Mouse (Mus musculus) small intestine, adult 2 months (tissue): ENCODE measurements around the gene Hba-a1. TPM values are rescaled to one million over a fixed set of nuclear protein-coding genes. Genes with fewer than 3 reads are reported as not detected.

Experiments used
- H3K27ac ChIP-seq: fragments of 200-500 bp; 2 replicates; pipeline ENCODE4 v1.5.1; 2012; ENCODE audit warnings: low read depth, low read length, control low read depth, inconsistent platforms; ENCODE audit not compliant: insufficient read depth
- H3K27me3 ChIP-seq: fragments of 200-500 bp; 2 replicates; pipeline ENCODE4 v1.6.1; 2012; ENCODE audit warnings: mild to moderate bottlenecking, moderate library complexity, low read length, inconsistent platforms; ENCODE audit not compliant: control insufficient read depth, insufficient read depth
- H3K36me3 ChIP-seq: fragments of 200-500 bp; 2 replicates; pipeline ENCODE4 v1.6.1; 2012; ENCODE audit warnings: mild to moderate bottlenecking, low read length, control low read depth, inconsistent platforms; ENCODE audit not compliant: control insufficient read depth, insufficient read depth
- H3K4me1 ChIP-seq: fragments of 200-500 bp; 2 replicates; pipeline ENCODE4 v1.6.1; 2012; ENCODE audit warnings: low read length, inconsistent platforms, mixed read lengths; ENCODE audit not compliant: control insufficient read depth, insufficient read depth, insufficient read length
- H3K4me3 ChIP-seq: fragments of 200-500 bp; 2 replicates; pipeline ENCODE4 v1.5.1; 2012; ENCODE audit warnings: low read depth, mild to moderate bottlenecking, control low read depth, inconsistent platforms, low read length, moderate library complexity
- CTCF ChIP-seq: fragments of 200-500 bp; IDR thresholded peaks from 2 replicates; pipeline ENCODE4 v1.5.1; 2012; ENCODE audit warnings: low read depth, mild to moderate bottlenecking, control low read depth, inconsistent platforms, low read length, moderate library complexity, mixed read lengths; ENCODE audit not compliant: insufficient replicate concordance, insufficient read length; ENCODE audit errors: extremely low read depth
- POLR2A ChIP-seq: fragments of 200-500 bp; IDR thresholded peaks from 2 replicates; pipeline ENCODE4 v1.6.1; 2012; ENCODE audit warnings: low read depth, mild to moderate bottlenecking, control low read depth, inconsistent platforms, low read length, moderate library complexity
- WGBS: fragments of 180-500 bp; shearing (Covaris S2); methylation state at CpG from one replicate; pipeline ENCODE4 v1.1.7; 2018; 5-methylcytosine and 5-hydroxymethylcytosine counted together
- polyA plus RNA-seq: library from polyadenylated mRNA; depleted of rRNA; stranded (reverse); fragments of >200 nt; gene quantifications from 2 replicates; pipeline ENCODE4 v1.2.3, GENCODE M21; 2012

Hba-a1 gene
- polyA plus RNA-seq, 1 experiment: 70.6 TPM

DNA sequence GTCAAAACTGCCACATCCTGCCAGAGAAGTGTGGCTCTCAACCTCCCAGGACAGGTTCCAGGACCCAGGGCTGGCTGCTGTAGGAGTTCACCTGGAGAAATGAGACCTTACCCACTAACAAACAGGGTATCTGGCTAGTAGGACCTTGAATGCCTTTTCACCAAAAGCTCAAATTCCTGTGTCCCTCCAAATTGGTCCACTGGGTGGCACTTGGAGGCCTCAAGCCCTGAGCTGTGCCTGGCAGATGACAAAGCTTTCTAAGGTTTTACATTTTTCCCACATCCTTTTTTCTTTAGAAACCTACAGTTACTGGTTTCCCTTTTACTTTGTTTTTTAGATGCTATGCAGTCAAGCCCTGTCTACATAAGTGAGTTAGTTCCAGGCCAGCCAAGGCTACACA, 36.2 kb upstream of the Hba-a1 start:
- Histone ChIP-seq H3K27me3 (no peaks in the 10 kb centered on the region), H3K27ac (no peak overlapping the region), H3K4me1 (no peaks in the 10 kb centered on the region; the same call in 1 of the 2 replicates), H3K4me3 (no peak overlapping the region), H3K36me3 (peaks cover 26% of the 10 kb centered on the region)
- peak; percentile 6; the same call in 1 of the 2 replicates for TF ChIP-seq CTCF
- TF ChIP-seq POLR2A: no peak

DNA sequence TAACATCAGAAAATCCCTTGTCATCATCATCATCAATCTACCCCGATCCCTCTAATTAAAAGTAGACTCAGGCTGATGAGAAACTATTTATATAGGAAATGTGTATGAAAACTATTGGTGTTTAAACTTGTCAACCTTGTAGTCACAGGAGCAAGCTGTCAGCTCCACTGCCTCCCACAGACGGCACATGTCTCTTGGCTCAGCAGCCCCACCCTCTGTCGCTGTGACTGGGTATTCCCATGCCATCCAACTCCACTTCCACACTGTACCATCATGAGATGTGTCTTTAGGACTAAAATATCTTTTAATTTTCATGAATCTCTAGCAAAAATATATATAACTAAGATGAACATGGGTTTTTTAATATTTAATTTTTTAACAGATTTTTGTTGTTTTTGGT, 35.0 kb upstream of the Hba-a1 start:
- no peaks in the 10 kb centered on the region for H3K27me3 ChIP-seq
- no peak overlapping the region for H3K27ac ChIP-seq
- H3K36me3 ChIP-seq: peaks cover 29% of the 10 kb centered on the region
- no peak for TF ChIP-seq CTCF
- no peak for TF ChIP-seq POLR2A
- no peak overlapping the region for H3K4me3 ChIP-seq
- WGBS: 88% methylated on average over 3 of the region's 3 CpGs
- H3K4me1 ChIP-seq: no peaks in the 10 kb centered on the region; the same call in 1 of the 2 replicates

DNA sequence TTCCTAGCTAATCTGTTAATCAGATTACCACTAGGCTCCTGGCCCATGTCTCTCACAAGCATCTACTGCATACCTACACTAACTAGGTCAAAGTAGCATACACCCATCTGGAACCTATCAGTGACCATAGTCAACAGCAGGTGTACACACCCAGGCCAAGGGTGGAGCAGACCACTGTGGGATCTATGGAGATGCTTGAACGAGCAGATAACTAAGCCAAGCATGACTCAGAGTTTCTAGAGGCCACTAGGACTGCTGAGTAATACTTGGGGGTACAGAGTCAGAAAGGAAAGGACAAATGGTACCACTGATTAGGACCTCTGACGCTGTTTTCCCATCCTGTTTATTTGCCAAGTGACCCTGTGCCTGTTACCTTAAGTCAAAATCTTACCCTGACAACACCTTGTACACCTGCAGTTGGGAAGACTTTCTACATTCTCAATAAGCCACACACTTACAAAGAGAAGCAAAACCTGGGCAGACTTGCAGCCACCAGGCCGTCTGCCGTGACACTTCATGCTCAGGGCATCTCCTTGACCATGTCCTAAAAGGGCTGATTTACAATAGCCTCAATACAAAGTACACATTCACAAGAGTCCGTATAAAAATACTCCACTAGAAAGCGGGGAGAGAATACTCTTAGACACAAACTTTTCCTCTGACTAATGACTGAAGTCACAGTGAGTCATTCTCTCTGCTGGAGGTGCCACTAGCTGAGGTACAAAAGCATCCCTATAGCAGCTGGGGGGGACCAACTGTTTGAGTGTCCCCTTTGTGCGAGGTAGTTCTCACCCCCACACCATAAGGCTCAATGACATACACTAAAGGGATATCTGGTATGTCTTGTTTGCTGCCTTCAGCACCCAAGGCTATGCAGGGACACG, 32.2 kb upstream of the Hba-a1 start:
- Histone ChIP-seq H3K4me1 (no peaks in the 10 kb centered on the region), H3K27ac (no peak overlapping the region), H3K4me3 (no peak overlapping the region), H3K27me3 (no peaks in the 10 kb centered on the region), H3K36me3 (peaks cover 17% of the 10 kb centered on the region)
- TF ChIP-seq CTCF (no peak), POLR2A (no peak)
- 79% methylated on average over 8 of the region's 8 CpGs for WGBS

DNA sequence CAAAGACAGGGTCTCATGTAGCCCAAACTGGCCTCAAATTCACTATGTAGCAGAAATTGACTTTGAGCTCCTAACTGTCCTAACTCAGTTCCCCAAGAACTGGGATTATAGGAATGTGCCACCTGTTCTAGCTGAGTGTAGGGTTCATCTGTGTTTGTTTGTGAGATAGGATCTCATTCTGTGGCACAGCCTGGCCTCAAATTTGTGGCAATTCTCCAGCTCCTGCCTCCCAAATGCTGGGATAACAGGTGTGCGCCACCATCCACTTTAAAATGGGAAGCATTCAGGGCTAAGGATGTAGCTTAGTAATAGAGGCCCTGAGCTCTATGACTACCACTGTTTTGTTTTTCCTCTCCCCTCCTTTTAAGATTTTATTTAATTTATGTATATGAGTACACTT, 30.2 kb upstream of the Hba-a1 start:
- no peak for TF ChIP-seq CTCF
- no peak for TF ChIP-seq POLR2A
- no peak overlapping the region for H3K4me3 ChIP-seq
- no peaks in the 10 kb centered on the region for H3K27me3 ChIP-seq
- H3K27ac ChIP-seq: no peak overlapping the region
- peaks cover 11% of the 10 kb centered on the region for H3K36me3 ChIP-seq
- no peaks in the 10 kb centered on the region for H3K4me1 ChIP-seq
- 97% methylated on average over 1 of the region's 1 CpGs for WGBS

DNA sequence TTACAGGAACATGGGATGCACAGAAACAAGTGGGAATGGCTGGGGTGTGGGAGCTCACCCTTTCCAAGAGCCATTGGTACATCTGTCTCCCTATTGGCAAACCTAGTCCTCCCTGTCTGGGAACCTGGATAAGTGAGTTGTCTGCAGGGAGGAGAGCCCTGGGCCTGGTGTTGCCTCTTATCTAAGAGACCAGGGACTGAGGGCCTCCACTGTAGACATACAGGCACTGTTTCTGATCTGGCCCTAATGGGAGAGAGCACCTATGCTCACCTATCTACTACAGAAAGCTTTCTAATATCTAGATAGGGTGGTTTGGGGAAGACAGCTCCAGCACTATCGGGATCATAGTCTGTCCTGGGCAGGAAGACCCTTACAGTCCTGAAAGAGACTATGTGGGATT, 27.2 kb upstream of the Hba-a1 start:
- Histone ChIP-seq H3K27me3 (no peaks in the 10 kb centered on the region), H3K4me1 (no peaks in the 10 kb centered on the region), H3K4me3 (no peak overlapping the region), H3K27ac (no peak overlapping the region), H3K36me3 (peaks cover 13% of the 10 kb centered on the region; the same call in 1 of the 2 replicates)
- WGBS: 98% methylated on average over 1 of the region's 1 CpGs
- TF ChIP-seq POLR2A (no peak), CTCF (no peak)

DNA sequence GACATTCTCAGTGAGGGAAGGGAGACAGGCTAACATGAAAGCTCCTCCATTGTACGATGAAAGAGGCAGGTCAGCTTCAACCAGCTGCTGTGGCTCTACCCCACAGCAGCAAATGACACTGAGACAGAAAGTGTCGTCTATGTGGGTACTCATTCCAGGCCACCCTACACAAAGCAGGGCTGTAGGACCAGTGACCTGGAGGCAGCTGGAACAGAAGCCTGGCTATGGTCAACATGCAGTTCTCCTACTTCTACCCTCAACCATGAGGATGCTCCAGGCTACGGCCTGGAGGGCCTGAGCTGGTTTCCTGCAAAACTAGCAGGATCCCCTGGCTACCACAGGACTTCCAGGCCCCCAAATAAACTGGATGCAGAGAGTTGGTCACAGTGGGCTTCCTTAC, 26.7 kb upstream of the Hba-a1 start:
- WGBS: 92% methylated on average over 3 of the region's 3 CpGs
- TF ChIP-seq CTCF (no peak), POLR2A (no peak)
- Histone ChIP-seq H3K27me3 (no peaks in the 10 kb centered on the region), H3K4me1 (no peaks in the 10 kb centered on the region), H3K27ac (no peak overlapping the region), H3K36me3 (peaks cover 13% of the 10 kb centered on the region; the same call in 1 of the 2 replicates), H3K4me3 (no peak overlapping the region)

DNA sequence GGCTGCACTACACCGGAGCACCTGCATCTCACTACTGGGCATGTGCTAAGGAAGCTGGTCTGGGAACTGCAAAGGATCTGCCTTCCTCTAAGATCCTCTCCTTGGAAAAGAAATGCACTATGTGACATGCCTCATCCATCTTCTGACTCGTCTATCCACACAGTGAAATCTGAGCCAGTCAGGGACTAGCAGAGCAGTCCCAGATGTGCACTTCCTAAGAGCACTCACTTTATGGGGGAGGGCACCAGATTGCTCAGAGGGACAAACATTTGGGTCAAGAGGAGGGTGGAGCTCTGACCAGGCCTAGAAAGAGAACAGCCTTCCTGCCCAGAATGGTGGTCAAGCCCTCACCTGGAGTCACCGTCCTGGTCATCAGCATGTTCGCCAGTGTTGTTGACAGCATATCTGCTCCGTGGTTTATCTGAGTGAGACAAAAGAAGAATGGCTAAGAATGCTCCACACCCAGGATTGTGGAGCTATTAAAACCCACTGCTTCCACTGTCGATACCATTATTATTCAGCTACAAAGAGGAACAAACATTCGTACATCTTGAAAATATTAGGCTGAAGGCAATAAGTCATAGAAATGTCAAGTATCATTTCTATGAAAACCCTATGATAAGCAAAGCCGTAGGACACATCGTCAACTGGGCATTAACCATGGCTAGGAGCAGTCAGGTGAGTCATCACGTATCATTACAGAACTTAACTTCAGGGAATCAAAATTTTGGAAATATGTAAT, 20.5 kb upstream of the Hba-a1 start:
- Histone ChIP-seq H3K4me3 (no peak overlapping the region), H3K36me3 (peaks cover 9% of the 10 kb centered on the region; the same call in 1 of the 2 replicates), H3K27ac (no peak overlapping the region), H3K4me1 (0 out of 2 replicates have a peak, but pooled peaks cover under 1% of the 10 kb centered on the region), H3K27me3 (no peaks in the 10 kb centered on the region)
- 85% methylated on average over 10 of the region's 10 CpGs for WGBS
- TF ChIP-seq CTCF (no peak), POLR2A (no peak)
